Mouse (Mus musculus) layer of hippocampus, postnatal 25 days (tissue): ENCODE measurements at regions not wholly inside any gene's neighbourhood (a gene's known extent, or its start where the extent isn't known, plus 50 kb on each side); places are given as distances from the start of the nearest gene placed in this dataset.

Experiments
- DNase-seq, 2 experiments: peaks; one replicate each; pipeline ENCODE4 v3.0.0; 2022; ENCODE audit warnings: mixed read lengths in 2 of 2, low spot score in 1 of 2; ENCODE audit errors: extremely low spot score in 1 of 2

DNA sequence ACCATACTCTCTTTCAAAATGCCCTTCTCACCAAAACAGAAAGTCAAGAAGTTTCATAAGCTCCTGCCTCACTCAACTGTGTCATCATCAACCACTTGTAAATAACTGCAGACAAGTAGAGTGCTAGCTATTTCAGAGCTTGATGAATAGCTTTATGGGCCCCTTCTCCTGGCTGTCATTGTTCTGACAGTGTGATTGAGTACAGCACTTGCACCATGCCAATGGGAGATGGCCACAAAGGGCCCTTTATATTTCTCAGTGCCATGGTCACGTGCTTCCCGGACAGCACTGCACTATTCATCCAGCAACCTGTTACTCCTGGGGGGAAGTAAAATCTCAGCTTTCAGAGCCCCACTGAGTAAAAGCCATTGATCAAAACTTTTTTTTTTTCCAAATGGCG is 225.7 kb upstream of the Smc2 start:
- DNase-seq: no peak
